Mouse (Mus musculus) left cerebral cortex, postnatal 14 days (tissue): ENCODE measurements at regions not wholly inside any gene's neighbourhood (a gene's known extent, or its start where the extent isn't known, plus 50 kb on each side); places are given as distances from the start of the nearest gene placed in this dataset.
"Not testable (repeated sequence)": the region's sequence is repeated elsewhere in the genome, so short reads cannot be mapped to it uniquely, and the experiment has no call there.

ENCODE experiments used
- DNase-seq, 2 experiments: peaks; one replicate each; pipeline ENCODE4 v3.0.0; 2021 to 2022; ENCODE audit warnings: low spot score in 2 of 2, mixed read lengths in 1 of 2
- intact Hi-C: fragments of 180-260 bp; cut with DNase I; formaldehyde crosslinking; loops from one replicate; pipeline ENCODE4 v1.15.1; 2025

DNA sequence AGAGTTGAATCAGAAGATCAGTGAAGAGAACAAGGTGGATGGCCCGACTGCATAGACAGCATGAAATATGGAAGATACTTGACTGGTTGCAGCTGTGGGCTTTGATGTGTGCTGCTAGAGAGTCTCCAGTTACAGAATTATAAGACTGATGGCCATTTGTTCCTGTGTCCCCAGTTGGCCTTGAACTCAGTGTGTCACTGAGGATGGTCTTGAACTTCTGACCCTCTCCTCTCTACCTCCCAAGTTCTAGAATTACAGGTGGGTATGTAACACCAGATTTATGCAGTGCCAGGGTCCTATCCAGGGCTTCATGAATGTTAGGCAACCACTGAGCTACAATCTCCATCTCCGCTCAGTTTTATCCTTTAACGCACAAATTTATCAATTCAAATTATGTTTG lies 146.1 kb downstream of the Basp1 start:
- intact Hi-C loops: no loop called here
- DNase-seq: no peak

DNA sequence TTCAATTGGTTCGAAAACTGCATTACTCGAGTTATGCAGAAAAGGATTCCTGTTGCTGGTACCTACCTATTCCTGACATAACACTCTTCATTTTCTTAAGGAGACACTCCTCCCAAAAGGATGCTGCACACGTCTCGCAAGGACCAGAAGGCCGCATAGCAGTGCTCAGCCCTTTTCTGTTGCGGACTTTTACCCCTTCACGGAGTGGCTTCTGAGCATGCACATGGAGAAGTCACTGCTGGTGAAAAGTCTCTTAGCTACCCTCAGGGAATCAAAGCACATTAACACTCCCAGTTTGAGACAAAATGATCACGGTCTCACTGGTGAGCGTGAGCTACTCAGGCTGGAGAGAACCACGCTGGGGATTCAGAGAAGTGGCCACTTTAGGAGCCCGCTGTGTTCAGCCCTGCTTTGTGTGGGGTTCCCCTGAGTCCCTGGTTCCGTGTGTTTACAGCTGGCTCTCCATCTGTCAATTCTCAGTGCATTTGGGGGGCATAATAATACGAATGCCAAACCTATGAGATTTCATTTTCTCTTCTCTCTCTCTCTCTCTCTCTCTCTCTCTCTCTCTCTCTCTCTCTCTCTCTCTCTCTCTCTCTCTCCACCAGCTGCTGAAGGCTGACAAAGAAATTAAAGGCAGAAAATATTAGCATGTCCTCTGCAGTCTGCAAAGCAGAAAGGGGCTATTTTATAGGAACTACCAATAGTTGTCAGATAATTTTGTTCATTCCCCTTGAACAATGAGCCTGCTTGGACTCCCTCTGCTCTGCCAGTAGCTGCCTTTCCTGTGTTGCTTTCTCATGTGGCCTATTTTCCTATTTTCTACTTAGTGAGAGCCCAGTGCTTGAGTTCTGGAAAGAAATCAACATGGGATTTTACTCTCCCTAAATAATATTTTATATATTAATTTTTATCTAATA lies 160.7 kb downstream of the Basp1 start:
- intact Hi-C loops: no loop called here
- no peak for DNase-seq

- intact Hi-C loops: no loop called here
These were observed 167.9 kb downstream of the Basp1 start for GRCm38 (mm10) chr15:25245631-25246030.

GRCm38 (mm10) chr15:25237665-25238664 lies 175.6 kb downstream of the Basp1 start:
- DNase-seq: no peak
- intact Hi-C loops: no loop called here

More at GRCm38 (mm10) chr15:25245631-25246030, 167.9 kb downstream of the Basp1 start:
- no peak for DNase-seq

GRCm38 (mm10) chr15:25236191-25236723 lies 177.3 kb downstream of the Basp1 start:
- intact Hi-C loops: no loop called here
- DNase-seq: no peak

DNA sequence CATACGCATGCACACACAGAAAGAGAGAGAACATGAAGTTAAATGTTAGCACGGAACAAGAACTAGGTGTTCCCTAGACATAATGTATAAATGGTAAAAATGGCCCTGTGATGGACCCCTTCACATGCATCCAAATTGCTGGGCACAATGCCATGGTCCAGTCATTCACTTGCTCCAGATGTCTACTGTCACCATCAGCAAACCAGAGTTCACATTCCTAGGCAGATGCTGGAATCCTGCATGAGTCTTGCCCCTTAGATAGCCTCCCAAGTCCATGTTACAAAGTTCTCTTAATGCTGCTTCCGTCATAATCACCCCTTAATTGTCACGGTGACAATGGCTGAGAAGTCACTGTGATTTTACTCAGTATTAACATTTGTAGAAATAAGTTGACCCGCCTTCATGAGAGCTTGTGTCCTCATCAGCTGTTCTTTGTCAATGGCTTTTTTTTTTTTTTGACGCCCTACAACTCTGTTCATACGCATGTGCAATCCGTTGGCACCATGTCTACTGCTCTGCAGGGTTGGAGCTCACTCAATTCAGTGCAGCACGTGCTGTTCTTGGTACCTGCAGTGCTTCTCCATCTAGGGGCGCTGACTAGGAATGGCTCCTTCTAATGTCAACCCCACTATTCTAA lies 179.4 kb downstream of the Basp1 start:
- intact Hi-C loops: no loop called here
- no peak for DNase-seq

GRCm38 (mm10) chr15:25230213-25230612 lies 183.4 kb downstream of the Basp1 start:
- intact Hi-C loops: no loop called here

GRCm38 (mm10) chr15:25229807-25230206 lies 183.8 kb downstream of the Basp1 start:
- DNase-seq: no peak
- intact Hi-C loops: loop anchor here (5.0 to 10.0 kb wide), 3 partner anchors 132 to 195 kb away; partner anchors contain the start of gene Basp1

More at GRCm38 (mm10) chr15:25230213-25230612, 183.4 kb downstream of the Basp1 start:
- peak in 1 of 2 experiments; percentile 15 for DNase-seq

GRCm38 (mm10) chr15:25227496-25227895 lies 186.1 kb downstream of the Basp1 start:
- no peak for DNase-seq
- intact Hi-C loops: loop anchor here (5.0 to 10.0 kb wide), 3 partner anchors 135 to 193 kb away; partner anchors contain the start of gene Basp1

DNA sequence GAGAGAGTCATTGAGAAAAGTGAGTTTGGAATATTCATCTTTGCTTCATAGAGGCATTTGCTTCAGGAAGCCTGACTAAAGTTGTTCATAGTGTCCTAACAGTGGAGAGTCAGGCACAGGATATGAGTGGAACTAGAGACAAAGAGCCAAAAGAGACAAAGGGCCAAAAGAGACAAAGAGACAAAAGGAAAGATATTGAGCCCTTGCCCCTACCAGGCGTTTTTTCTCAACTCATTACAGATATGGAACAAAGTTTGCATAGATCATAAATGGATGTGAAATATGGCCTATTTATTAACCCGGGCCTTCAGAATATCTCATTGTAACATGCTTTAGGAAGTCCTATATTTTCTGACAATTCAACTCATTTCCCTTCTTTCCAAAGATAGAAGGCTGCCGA lies 187.6 kb downstream of the Basp1 start:
- DNase-seq: no peak
- intact Hi-C loops: loop anchor here (5.0 to 10.0 kb wide), 3 partner anchors 136 to 191 kb away; partner anchors contain the start of gene Basp1

GRCm38 (mm10) chr15:25225431-25225830 lies 188.1 kb downstream of the Basp1 start:
- intact Hi-C loops: loop anchor here (5.0 to 10.0 kb wide), 3 partner anchors 137 to 191 kb away; partner anchors contain the start of gene Basp1
- DNase-seq: no peak

- intact Hi-C loops: loop anchor here (10.0 kb wide), 2 partner anchors 187 to 193 kb away; partner anchors contain the start of gene Basp1
- peak; percentile 48 to 57 for DNase-seq
These were observed 191.8 kb downstream of the Basp1 start for GRCm38 (mm10) chr15:25221749-25222148.

- intact Hi-C loops: no loop called here
- DNase-seq: no peak
These were observed 197.2 kb downstream of the Basp1 start for GRCm38 (mm10) chr15:25216375-25216774.

- DNase-seq: no peak
- intact Hi-C loops: no loop called here
These were observed 211.5 kb downstream of the Basp1 start for GRCm38 (mm10) chr15:25202097-25202496.

GRCm38 (mm10) chr15:25200249-25200648 lies 213.3 kb downstream of the Basp1 start:
- intact Hi-C loops, DNase-seq: not testable (repeated sequence)

DNA sequence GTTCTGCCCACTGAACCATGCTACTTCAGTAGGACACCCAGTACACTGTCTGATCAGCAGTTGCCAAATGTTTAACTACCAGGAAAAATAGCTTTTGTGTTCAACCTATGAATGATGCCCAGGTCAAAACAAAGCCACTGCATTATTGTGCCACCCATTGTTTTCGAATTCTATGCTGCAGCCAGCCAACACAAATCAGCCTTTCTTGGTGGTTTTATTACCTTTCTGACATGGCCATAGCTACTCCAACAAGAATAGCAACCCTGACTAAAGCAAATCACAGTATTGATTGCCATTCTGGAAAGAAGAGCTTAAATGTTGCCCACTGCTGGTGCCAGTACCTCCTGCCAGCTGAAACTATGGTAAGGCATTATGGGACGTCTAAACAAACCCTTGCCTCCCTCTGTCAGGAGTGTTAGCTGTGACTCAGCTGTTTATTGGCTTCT lies 225.7 kb downstream of the Basp1 start:
- intact Hi-C loops: no loop called here
- no peak for DNase-seq

GRCm38 (mm10) chr15:25172755-25173154 lies 240.8 kb downstream of the Basp1 start:
- intact Hi-C loops: no loop called here
- DNase-seq: no peak

- DNase-seq: no peak
- intact Hi-C loops: no loop called here
These were observed 267.2 kb downstream of the Basp1 start for GRCm38 (mm10) chr15:25146371-25146770.

GRCm38 (mm10) chr15:25144228-25144627 lies 269.3 kb downstream of the Basp1 start:
- DNase-seq: no peak
- intact Hi-C loops: no loop called here
